Mouse (Mus musculus) heart, postnatal 0 days (tissue): ENCODE results near the gene Abcc8.

Experiments
- CTCF ChIP-seq: IDR thresholded peaks from 2 replicates; pipeline ENCODE4 v1.5.1; 2016; ENCODE audit warnings: antibody characterized with exemption, control low read depth, low read depth
- EP300 ChIP-seq: IDR thresholded peaks from 2 replicates; pipeline ENCODE4 v1.6.1; 2016; ENCODE audit warnings: antibody characterized with exemption, low read depth

DNA sequence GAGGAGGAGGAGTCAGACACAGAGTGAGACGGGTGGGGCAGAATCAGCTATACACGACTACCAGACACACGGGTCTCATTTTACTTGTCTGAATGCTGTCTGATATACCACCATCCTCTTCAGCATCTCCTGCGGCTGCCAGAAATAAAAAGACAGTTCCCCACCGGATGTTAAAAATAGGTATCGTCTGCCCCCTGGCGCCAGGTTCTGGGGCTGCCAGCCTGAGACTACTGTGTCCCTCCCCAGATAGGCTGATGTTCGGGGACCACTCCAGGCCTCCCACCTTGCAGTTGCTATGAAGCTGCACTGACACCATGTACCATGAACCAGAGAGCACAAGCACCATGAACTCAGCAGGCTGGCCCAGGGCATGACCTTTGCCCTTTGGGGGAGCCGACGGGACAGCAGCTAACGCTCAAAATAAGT lies 24.2 kb upstream of the Abcc8 start:
- peak; percentile 60 for TF ChIP-seq CTCF
- TF ChIP-seq EP300 = no peak
